Mouse (Mus musculus) kidney, adult 2 months (tissue): ENCODE data around the gene Dkkl1. TPM values are rescaled to one million over a fixed set of nuclear protein-coding genes. Genes with fewer than 3 reads are reported as not detected.
A peak's percentile ranks its signal among the peaks of the same experiment; 100 is the strongest.

Experiments
- DNase-seq: peaks from one replicate; pipeline ENCODE4 v3.0.0; 2021
- H3K27ac ChIP-seq: fragments of 200-500 bp; 2 replicates; pipeline ENCODE4 v1.5.1; 2012; ENCODE audit warnings: low read depth, low read length, control low read depth, inconsistent platforms; ENCODE audit not compliant: insufficient read depth
- H3K27me3 ChIP-seq: fragments of 200-500 bp; replicated peaks from 2 replicates; pipeline ENCODE4 v1.6.1; 2012; ENCODE audit warnings: mild to moderate bottlenecking, moderate library complexity, low read length, inconsistent platforms; ENCODE audit not compliant: control insufficient read depth, insufficient read depth
- H3K36me3 ChIP-seq: fragments of 200-500 bp; 2 replicates; pipeline ENCODE4 v1.6.1; 2012; ENCODE audit warnings: mild to moderate bottlenecking, moderate library complexity, low read length, inconsistent platforms; ENCODE audit not compliant: control insufficient read depth, insufficient read depth
- H3K4me1 ChIP-seq: fragments of 200-500 bp; 2 replicates; pipeline ENCODE4 v1.6.1; 2011; ENCODE audit warnings: low read length; ENCODE audit not compliant: control insufficient read depth, insufficient read depth
- H3K4me3 ChIP-seq: fragments of 200-500 bp; 2 replicates; pipeline ENCODE4 v1.5.1; 2011; ENCODE audit warnings: mild to moderate bottlenecking, low read depth, low read length, control low read depth; ENCODE audit not compliant: insufficient read depth
- CTCF ChIP-seq: fragments of 200-500 bp; conservative IDR thresholded peaks from 2 replicates; pipeline ENCODE4 v1.5.1; 2011; ENCODE audit warnings: low read depth, mild to moderate bottlenecking, control low read depth, low read length, moderate library complexity, mixed read lengths; ENCODE audit not compliant: insufficient read depth, insufficient read length
- POLR2A ChIP-seq: fragments of 200-500 bp; IDR thresholded peaks from one replicate; pipeline ENCODE4 v1.6.1; 2011; ENCODE audit warnings: low read depth, low read length, control low read depth
- WGBS: fragments of 180-500 bp; shearing (Covaris S2); methylation state at CpG from one replicate; pipeline ENCODE4 v1.1.7; 2018; 5-methylcytosine and 5-hydroxymethylcytosine counted together
- polyA plus RNA-seq: library from polyadenylated mRNA; depleted of rRNA; stranded (reverse); fragments of >200 nt; gene quantifications from 2 replicates; pipeline ENCODE4 v1.2.3, GENCODE M21; 2012

Gene Dkkl1
- polyA plus RNA-seq, 1 experiment, result 0.39 TPM

- no peak for DNase-seq
- 34% methylated on average over 29 of the region's 29 CpGs for WGBS
- no peak for TF ChIP-seq POLR2A
- TF ChIP-seq CTCF, result no peak
- no peaks in the 10 kb centered on the region for H3K27me3 ChIP-seq
- no peak overlapping the region for H3K27ac ChIP-seq
- H3K4me3 ChIP-seq, result no peak overlapping the region
- H3K36me3 ChIP-seq, result no peaks in the 10 kb centered on the region
- peaks cover 6% of the 10 kb centered on the region for H3K4me1 ChIP-seq
Measured at GRCm38 (mm10) chr7:45234333-45234841, 22.4 kb upstream of the Dkkl1 start.

GRCm38 (mm10) chr7:45233580-45234332, 21.8 kb upstream of the Dkkl1 start:
- TF ChIP-seq POLR2A (no peak), CTCF (no peak)
- Histone ChIP-seq H3K36me3 (no peaks in the 10 kb centered on the region), H3K27me3 (no peaks in the 10 kb centered on the region), H3K4me3 (no peak overlapping the region), H3K4me1 (peaks cover 6% of the 10 kb centered on the region), H3K27ac (no peak overlapping the region)
- DNase-seq, result peak; percentile 21
- 57% methylated on average over 20 of the region's 20 CpGs for WGBS

- H3K4me1 ChIP-seq, result peaks cover 6% of the 10 kb centered on the region
- H3K27me3 ChIP-seq, result no peaks in the 10 kb centered on the region
- no peak overlapping the region for H3K4me3 ChIP-seq
- no peak overlapping the region for H3K27ac ChIP-seq
- 72% methylated on average over 13 of the region's 13 CpGs for WGBS
- DNase-seq, result no peak
- TF ChIP-seq CTCF (no peak), POLR2A (no peak)
- H3K36me3 ChIP-seq, result no peaks in the 10 kb centered on the region
Measured at GRCm38 (mm10) chr7:45232716-45233465, 20.9 kb upstream of the Dkkl1 start.

GRCm38 (mm10) chr7:45231941-45232340, 20.0 kb upstream of the Dkkl1 start:
- Histone ChIP-seq H3K4me3 (no peak overlapping the region), H3K27ac (no peak overlapping the region), H3K4me1 (peaks cover 6% of the 10 kb centered on the region), H3K36me3 (no peaks in the 10 kb centered on the region), H3K27me3 (no peaks in the 10 kb centered on the region)
- no peak for DNase-seq
- 91% methylated on average over 11 of the region's 11 CpGs for WGBS
- no peak for TF ChIP-seq CTCF
- no peak for TF ChIP-seq POLR2A

- WGBS, result 87% methylated on average over 12 of the region's 12 CpGs
- H3K4me3 ChIP-seq, result no peak overlapping the region
Measured at GRCm38 (mm10) chr7:45231192-45231591, 19.2 kb upstream of the Dkkl1 start.

GRCm38 (mm10) chr7:45229459-45230203, 17.7 kb upstream of the Dkkl1 start:
- H3K27me3 ChIP-seq, result no peaks in the 10 kb centered on the region
- WGBS, result 90% methylated on average over 7 of the region's 7 CpGs
- TF ChIP-seq CTCF, result no peak
- no peak for TF ChIP-seq POLR2A
- DNase-seq, result no peak
- no peaks in the 10 kb centered on the region for H3K36me3 ChIP-seq
- H3K27ac ChIP-seq, result no peak overlapping the region
- H3K4me3 ChIP-seq, result no peak overlapping the region
- H3K4me1 ChIP-seq, result peaks cover 2% of the 10 kb centered on the region

More at GRCm38 (mm10) chr7:45231192-45231591, 19.2 kb upstream of the Dkkl1 start:
- DNase-seq, result no peak
- no peaks in the 10 kb centered on the region for H3K27me3 ChIP-seq
- TF ChIP-seq POLR2A (no peak), CTCF (no peak)
- H3K36me3 ChIP-seq, result no peaks in the 10 kb centered on the region
- no peak overlapping the region for H3K27ac ChIP-seq
- H3K4me1 ChIP-seq, result peaks cover 6% of the 10 kb centered on the region

GRCm38 (mm10) chr7:45229046-45229445, 17.1 kb upstream of the Dkkl1 start:
- 92% methylated on average over 8 of the region's 8 CpGs for WGBS

More at GRCm38 (mm10) chr7:45229046-45229445, 17.1 kb upstream of the Dkkl1 start:
- Histone ChIP-seq H3K36me3 (no peaks in the 10 kb centered on the region), H3K27ac (no peak overlapping the region), H3K4me1 (no peaks in the 10 kb centered on the region), H3K27me3 (no peaks in the 10 kb centered on the region), H3K4me3 (no peak overlapping the region)
- DNase-seq, result no peak
- TF ChIP-seq POLR2A (no peak), CTCF (no peak)
